Mouse (Mus musculus) liver, embryonic 14 days (tissue): Measurements from ENCODE around the gene Gm4985. TPM values are rescaled to one million over a fixed set of nuclear protein-coding genes. Genes with fewer than 3 reads are reported as not detected.

ENCODE experiments used
- polyA plus RNA-seq: library from polyadenylated mRNA; depleted of rRNA; stranded (reverse); fragments of >200 nt; gene quantifications from 2 replicates; pipeline ENCODE4 v1.2.3, GENCODE M21; 2012; rRNA removed

Gm4985 gene
- not detected in 2 replicates for polyA plus RNA-seq

DNA sequence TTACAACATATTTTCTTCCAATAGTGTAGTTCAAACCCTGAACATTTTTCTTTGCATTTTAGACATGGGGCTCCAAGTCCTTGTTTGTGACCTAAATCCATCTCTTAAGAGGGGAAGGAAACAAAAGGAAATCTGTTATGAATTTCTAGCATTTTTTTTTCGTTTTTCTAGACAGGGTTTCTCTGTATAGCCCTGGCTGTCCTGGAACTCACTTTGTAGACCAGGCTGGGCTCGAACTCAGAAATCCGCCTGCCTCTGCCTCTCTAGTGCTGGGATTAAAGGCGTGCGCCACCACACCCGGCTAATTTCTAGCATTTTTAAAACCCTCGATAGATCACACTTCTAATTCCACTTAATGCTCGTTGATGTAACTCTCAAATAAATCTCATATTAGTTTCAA lies at the start of gene Gm4985:
Gene Gm4985, minus strand, starts transcription at position 101 of the 400 bp plus-strand sequence.

Other genes starting within 250 kb of the Gm4985 start
- not detected in 2 replicates for gene Gm4907, start 76.4 kb downstream of the Gm4985 start, polyA plus RNA-seq